Comparison of ENCODE assay signal across 11 mouse cellular contexts in genomic region chr1:57989052-57989600, GRCm38 (mm10). TPM values are rescaled to one million over a fixed set of nuclear protein-coding genes. Genes with fewer than 3 reads are reported as not detected.
A peak's percentile ranks its signal among the peaks of the same experiment; 100 is the strongest.
DNase-seq lines count a peak whose midpoint lies in the region; ATAC-seq and TF ChIP-seq lines count a peak whose summit lies in the region.
"Had no signal": no experiment of that assay in that cellular context is flagged by ENCODE, and none has a peak within 500 bp of the region (broad histone marks: within the 10 kb centered on the region; RNA-seq: fewer than 3 reads in every experiment).

No protein-coding gene starts in this region.

- no peak overlapping the region for H3K4me3 ChIP-seq in lung, embryonic 14.5 days (ENCODE audit: low read depth, low read length)
- H3K4me3 ChIP-seq: liver, embryonic 13.5 days had no signal

- H3K36me3 ChIP-seq in lung, embryonic 14.5 days (ENCODE audit: insufficient read depth), result no peaks in the 10 kb centered on the region
- H3K36me3 ChIP-seq: liver, embryonic 13.5 days had no signal

- H3K4me2 ChIP-seq in lung, embryonic 14.5 days, result no peak overlapping the region
- H3K4me2 ChIP-seq: liver, embryonic 13.5 days had no signal

- H3K9ac ChIP-seq in lung, embryonic 14.5 days, result no peak overlapping the region
- H3K9ac ChIP-seq: liver, embryonic 13.5 days had no signal

- no peaks in the 10 kb centered on the region for H3K27me3 ChIP-seq in lung, embryonic 14.5 days (ENCODE audit: insufficient read depth, low read length)
- H3K27me3 ChIP-seq: liver, embryonic 13.5 days had no signal

- 61% methylated on average over 6 of the region's 6 CpGs for WGBS in lung, embryonic 14.5 days

- no peak overlapping the region; the same call in 1 of the 2 replicates for H3K27ac ChIP-seq in lung, embryonic 14.5 days (ENCODE audit: low read depth)
- H3K27ac ChIP-seq: liver, embryonic 13.5 days had no signal

- no peak for TF ChIP-seq CTCF in lung, embryonic 14.5 days (IDR thresholded peaks at IDR 0.05; ENCODE audit: low read depth)

- no peaks in the 10 kb centered on the region for H3K9me3 ChIP-seq in lung, embryonic 14.5 days (ENCODE audit: low read depth, low read length)
- H3K9me3 ChIP-seq: liver, embryonic 13.5 days had no signal

- peak; percentile 42 for DNase-seq in lung, embryonic 14.5 days
- no peak for DNase-seq in lung, postnatal 36 days
- peak; percentile 96 for DNase-seq in Muller cell, postnatal 12 days (ENCODE audit: inconsistent ontology term)
- DNase-seq in lung, postnatal 10 days, result peak; percentile 23
- DNase-seq in cerebellum, adult 18-20 months, result no peak
- DNase-seq in left cerebral cortex, adult 8-10 months (ENCODE audit: low spot score in 2 of 2), result no peak
- no peak for DNase-seq in spleen, postnatal 36 days (ENCODE audit: low spot score in 2 of 2)
- DNase-seq: kidney, postnatal 36 days; liver, embryonic 13.5 days had no signal

- H3K4me1 ChIP-seq in lung, embryonic 14.5 days (ENCODE audit: insufficient read depth), result no peaks in the 10 kb centered on the region
- H3K4me1 ChIP-seq: liver, embryonic 13.5 days had no signal

- ATAC-seq in lung, embryonic 14.5 days (ENCODE audit: insufficient read depth), result peak; percentile 31; the same call in 1 of the 2 replicates
- ATAC-seq in granulocyte monocyte progenitor cell, adult 5-6 weeks (replicated peaks; ENCODE audit: poor library complexity, severe bottlenecking), result peak; percentile 27; the same call in 1 of the 2 replicates

RNA-seq across cellular contexts. Expression of gene Sgo2a, which starts 6.6 kb away (rescaled TPM):
- 27.1 and 28.8 TPM in 2 replicates for polyA plus RNA-seq in lung, embryonic 14.5 days (2014; fragmentation: Nextera tagmentation; extraction: Ambion mirVana)
- total RNA-seq in granulocyte monocyte progenitor cell, adult 5-6 weeks (2014; fragmentation: Nextera tagmentation), result 10.1 and 24.3 TPM in 2 replicates
- 41.7 and 52.0 TPM in 2 replicates for total RNA-seq in granulocyte monocyte progenitor cell, adult 5-6 weeks (2017)
- total RNA-seq in left cerebral cortex, adult 8-10 months (2022), result under 1 TPM; 0.42 to 0.76 (median 0.55) TPM

RNA-seq across cellular contexts. Expression of gene Kctd18, which starts 29.6 kb away (rescaled TPM):
- 17.2 and 18.4 TPM in 2 replicates for polyA plus RNA-seq in lung, embryonic 14.5 days (2014; fragmentation: Nextera tagmentation; extraction: Ambion mirVana)
- total RNA-seq in granulocyte monocyte progenitor cell, adult 5-6 weeks (2014; fragmentation: Nextera tagmentation), result 16.9 and 25.4 TPM in 2 replicates
- 22.6 and 32.1 TPM in 2 replicates for total RNA-seq in granulocyte monocyte progenitor cell, adult 5-6 weeks (2017)
- 10 to 100 TPM; 17.6 to 20.3 (median 19.8) TPM for total RNA-seq in left cerebral cortex, adult 8-10 months (2022)

RNA-seq across cellular contexts. Expression of gene Aox1, which starts 40.6 kb away (rescaled TPM):
- 0.41 and 0.72 TPM in 2 replicates for polyA plus RNA-seq in lung, embryonic 14.5 days (2014; fragmentation: Nextera tagmentation; extraction: Ambion mirVana)
- not detected in 2 replicates for total RNA-seq in granulocyte monocyte progenitor cell, adult 5-6 weeks (2014; fragmentation: Nextera tagmentation)
- total RNA-seq in granulocyte monocyte progenitor cell, adult 5-6 weeks (2017), result not detected in 2 replicates
- 1 to 10 TPM; 3.9 to 4.9 (median 4.6) TPM for total RNA-seq in left cerebral cortex, adult 8-10 months (2022)
- total RNA-seq: hematopoietic stem cell, adult 5-6 weeks had no signal

Comparison
In these comparisons a context has a peak if more than half of its experiments do, and no peak if none do; other contexts are left out.
1. DNase-seq: peak in lung, embryonic 14.5 days (single experiment), Muller cell, postnatal 12 days (single experiment) and lung, postnatal 10 days (single experiment); none in lung, postnatal 36 days (single experiment), cerebellum, adult 18-20 months (0 of 2), left cerebral cortex, adult 8-10 months (0 of 2) and spleen, postnatal 36 days (0 of 2).
2. RNA of gene Sgo2a, which starts 6.6 kb away (total RNA-seq): 10.1 to 52.0 TPM in granulocyte monocyte progenitor cell, adult 5-6 weeks; 0.42 to 0.76 TPM in left cerebral cortex, adult 8-10 months; every median in the first group is over 4 times any median in the second.
3. RNA of gene Aox1, which starts 40.6 kb away (total RNA-seq): 3.9 to 4.9 TPM in left cerebral cortex, adult 8-10 months; not detected in granulocyte monocyte progenitor cell, adult 5-6 weeks; every median in the first group is over 4 times any median in the second.